Mouse (Mus musculus) cortical plate, adult 2 months (tissue): Measurements from ENCODE around the gene Gm4981.
"Not testable (repeated sequence)": the region's sequence is repeated elsewhere in the genome, so short reads cannot be mapped to it uniquely, and the experiment has no call there.

ENCODE experiments used
- CTCF ChIP-seq: fragments of 200-500 bp; IDR thresholded peaks from 2 replicates; pipeline ENCODE4 v1.5.1; 2011; ENCODE audit warnings: mild to moderate bottlenecking, control low read depth, low read length; ENCODE audit not compliant: insufficient read depth; ENCODE audit errors: extremely low read depth
- POLR2A ChIP-seq: fragments of 200-500 bp; IDR thresholded peaks from 2 replicates; pipeline ENCODE4 v1.6.1; 2011; ENCODE audit warnings: mild to moderate bottlenecking, low read length, control low read depth; ENCODE audit not compliant: insufficient read depth; ENCODE audit errors: extremely low read depth

DNA sequence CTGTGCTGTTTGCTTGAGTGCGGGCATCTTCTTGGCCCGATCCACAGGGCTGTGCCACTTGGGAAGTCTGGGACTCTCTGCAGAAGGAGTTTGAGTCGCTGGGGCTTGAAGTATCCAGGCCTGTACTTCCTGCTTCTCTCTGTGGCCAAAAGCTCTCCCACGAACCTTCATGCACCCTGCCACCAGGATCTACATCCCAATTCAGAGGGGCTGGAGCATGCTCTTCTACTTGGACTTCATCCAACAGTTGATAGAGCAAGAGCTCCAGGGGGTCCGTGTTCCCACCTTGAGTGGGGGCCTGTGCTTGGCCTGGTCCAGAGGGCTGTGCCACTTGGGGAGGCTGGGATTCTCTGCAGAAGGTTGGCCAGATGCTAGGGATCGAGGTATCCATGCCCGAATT is 5.4 kb downstream of the Gm4981 start:
- not testable (repeated sequence) for TF ChIP-seq CTCF, POLR2A
